Mouse (Mus musculus) MEL (cell line): ENCODE measurements around the gene Ormdl2.

Experiments
- CTCF ChIP-seq, 3 experiments: IDR thresholded peaks in 2 of 3; conservative IDR thresholded peaks in 1 of 3; 2 replicates each; pipeline ENCODE4 v1.5.1; 2011 to 2012; ENCODE audit warnings: low read length in 3 of 3, low read depth in 2 of 3, mild to moderate bottlenecking in 2 of 3, improper control_type of control experiment in 1 of 3, inconsistent platforms in 1 of 3, mixed read lengths in 1 of 3, moderate library complexity in 1 of 3; ENCODE audit not compliant: control insufficient read depth in 1 of 3, insufficient read depth in 1 of 3, poor library complexity in 1 of 3, severe bottlenecking in 1 of 3
- EP300 ChIP-seq, 2 experiments: IDR thresholded peaks; 2 replicates each; pipeline ENCODE4 v1.6.1; 2011; ENCODE audit warnings: improper control_type of control experiment in 2 of 2, low read length in 2 of 2, low read depth in 1 of 2, mild to moderate bottlenecking in 1 of 2
- MYC ChIP-seq: IDR thresholded peaks from 2 replicates; pipeline ENCODE4 v1.6.1; 2011; ENCODE audit warnings: low read depth, mild to moderate bottlenecking, low read length, improper control_type of control experiment, moderate library complexity

GRCm38 (mm10) chr10:128821358-128822056 lies at the start of gene Ormdl2:
- TF ChIP-seq EP300 (IDR thresholded peaks at IDR 0.05; ENCODE audit: low read depth in 1 of 2, low read length in 2 of 2) (no peak; a peak in 1 of 4 replicates), CTCF (IDR thresholded peaks at IDR 0.05 in 2 of 3, conservative IDR thresholded peaks at IDR 0.05 in 1 of 3; ENCODE audit: control insufficient read depth in 1 of 3, insufficient read depth in 1 of 3, low read depth in 2 of 3, low read length in 3 of 3, poor library complexity in 1 of 3, severe bottlenecking in 1 of 3) (no peak), MYC (0 out of 2 replicates have a peak, but pooled peaks have one; percentile 18)
